Mouse (Mus musculus): Measurements from ENCODE around the gene Gimap3. TPM values are rescaled to one million over a fixed set of nuclear protein-coding genes. Genes with fewer than 3 reads are reported as not detected.

The Gimap3 gene
- 0.19 TPM in 1 of 2 replicates, not detected in the other for polyA plus RNA-seq (2015; fragmentation: Nextera tagmentation; extraction: Ambion mirVana)

- Histone ChIP-seq H3K27me3 (ENCODE audit: insufficient read depth, low read length) (no peaks in the 10 kb centered on the region), H3K4me3 (ENCODE audit: low read length) (no peak within 1 kb of the TSS), H3K36me3 (ENCODE audit: insufficient read depth, low read length) (no peaks in the 10 kb centered on the region), H3K9me3 (ENCODE audit: low read length) (no peaks in the 10 kb centered on the region), H3K9ac (replicated peaks; ENCODE audit: low read length) (no peak within 1 kb of the TSS), H3K27ac (ENCODE audit: low read length) (no peak within 1 kb of the TSS), H3K4me1 (ENCODE audit: insufficient read depth, low read length) (no peaks in the 10 kb centered on the region), H3K4me2 (replicated peaks; ENCODE audit: low read depth, low read length) (no peak within 1 kb of the TSS)
- ATAC-seq (ENCODE audit: low FRiP score, low TSS enrichment) = no peak
- WGBS = 83% methylated on average over 3 of the region's 3 CpGs
These were observed at the start of gene Gimap3 for GRCm38 (mm10) chr6:48770696-48771095. Gimap3 (minus strand) TSS chr6:48770851.

GRCm38 (mm10) chr6:48817815-48818214 is 47.2 kb upstream of the Gimap3 start:
- no peak overlapping the region for H3K27ac ChIP-seq (ENCODE audit: low read length)
- H3K27me3 ChIP-seq (ENCODE audit: insufficient read depth, low read length) = no peaks in the 10 kb centered on the region
- no peak overlapping the region for H3K4me3 ChIP-seq (ENCODE audit: low read length)
- no peaks in the 10 kb centered on the region for H3K36me3 ChIP-seq (ENCODE audit: insufficient read depth, low read length)
- WGBS = 6% methylated on average over 6 of the region's 6 CpGs
- H3K9me3 ChIP-seq (ENCODE audit: low read length) = 0 out of 2 replicates have a peak, but pooled peaks cover 3% of the 10 kb centered on the region
- no peak for ATAC-seq (ENCODE audit: low FRiP score, low TSS enrichment)
- H3K9ac ChIP-seq (replicated peaks; ENCODE audit: low read length) = no peak overlapping the region
- no peaks in the 10 kb centered on the region for H3K4me1 ChIP-seq (ENCODE audit: insufficient read depth, low read length)
- H3K4me2 ChIP-seq (replicated peaks; ENCODE audit: low read depth, low read length) = no peak overlapping the region

- Histone ChIP-seq H3K4me1 (ENCODE audit: insufficient read depth, low read length) (no peaks in the 10 kb centered on the region), H3K27ac (ENCODE audit: low read length) (no peak overlapping the region), H3K4me3 (ENCODE audit: low read length) (no peak overlapping the region), H3K4me2 (replicated peaks; ENCODE audit: low read depth, low read length) (no peak overlapping the region), H3K36me3 (ENCODE audit: insufficient read depth, low read length) (no peaks in the 10 kb centered on the region), H3K9me3 (ENCODE audit: low read length) (0 out of 2 replicates have a peak, but pooled peaks cover 3% of the 10 kb centered on the region), H3K9ac (replicated peaks; ENCODE audit: low read length) (no peak overlapping the region), H3K27me3 (ENCODE audit: insufficient read depth, low read length) (no peaks in the 10 kb centered on the region)
- ATAC-seq (ENCODE audit: low FRiP score, low TSS enrichment) = no peak
These were observed 44.4 kb upstream of the Gimap3 start for GRCm38 (mm10) chr6:48815013-48815412.

GRCm38 (mm10) chr6:48809494-48810219 is 39.0 kb upstream of the Gimap3 start:
- ATAC-seq (ENCODE audit: low FRiP score, low TSS enrichment) = no peak
- no peak overlapping the region for H3K4me3 ChIP-seq (ENCODE audit: low read length)
- no peak overlapping the region for H3K27ac ChIP-seq (ENCODE audit: low read length)
- no peak overlapping the region for H3K9ac ChIP-seq (replicated peaks; ENCODE audit: low read length)
- H3K4me2 ChIP-seq (replicated peaks; ENCODE audit: low read depth, low read length) = no peak overlapping the region
- H3K9me3 ChIP-seq (ENCODE audit: low read length) = peaks cover 5% of the 10 kb centered on the region; the same call in 1 of the 2 replicates
- H3K36me3 ChIP-seq (ENCODE audit: insufficient read depth, low read length) = no peaks in the 10 kb centered on the region
- 78% methylated on average over 3 of the region's 3 CpGs for WGBS
- H3K27me3 ChIP-seq (ENCODE audit: insufficient read depth, low read length) = no peaks in the 10 kb centered on the region
- no peaks in the 10 kb centered on the region for H3K4me1 ChIP-seq (ENCODE audit: insufficient read depth, low read length)

- H3K27ac ChIP-seq (ENCODE audit: low read length) = no peak overlapping the region
- no peaks in the 10 kb centered on the region for H3K36me3 ChIP-seq (ENCODE audit: insufficient read depth, low read length)
- WGBS = 90% methylated on average over 3 of the region's 3 CpGs
- H3K4me1 ChIP-seq (ENCODE audit: insufficient read depth, low read length) = no peaks in the 10 kb centered on the region
- no peaks in the 10 kb centered on the region for H3K27me3 ChIP-seq (ENCODE audit: insufficient read depth, low read length)
- no peak for ATAC-seq (ENCODE audit: low FRiP score, low TSS enrichment)
- no peak overlapping the region for H3K9ac ChIP-seq (replicated peaks; ENCODE audit: low read length)
- peaks cover 5% of the 10 kb centered on the region; the same call in 1 of the 2 replicates for H3K9me3 ChIP-seq (ENCODE audit: low read length)
- H3K4me3 ChIP-seq (ENCODE audit: low read length) = no peak overlapping the region
- H3K4me2 ChIP-seq (replicated peaks; ENCODE audit: low read depth, low read length) = no peak overlapping the region
These were observed 36.1 kb upstream of the Gimap3 start for GRCm38 (mm10) chr6:48806746-48807145.

- H3K4me2 ChIP-seq (replicated peaks; ENCODE audit: low read depth, low read length) = no peak overlapping the region
- H3K4me3 ChIP-seq (ENCODE audit: low read length) = no peak overlapping the region
- no peak for ATAC-seq (ENCODE audit: low FRiP score, low TSS enrichment)
- peaks cover 5% of the 10 kb centered on the region; the same call in 1 of the 2 replicates for H3K9me3 ChIP-seq (ENCODE audit: low read length)
- H3K4me1 ChIP-seq (ENCODE audit: insufficient read depth, low read length) = no peaks in the 10 kb centered on the region
- H3K27ac ChIP-seq (ENCODE audit: low read length) = no peak overlapping the region
- H3K27me3 ChIP-seq (ENCODE audit: insufficient read depth, low read length) = no peaks in the 10 kb centered on the region
- no peak overlapping the region for H3K9ac ChIP-seq (replicated peaks; ENCODE audit: low read length)
- H3K36me3 ChIP-seq (ENCODE audit: insufficient read depth, low read length) = no peaks in the 10 kb centered on the region
- WGBS = 81% methylated on average over 5 of the region's 5 CpGs
These were observed 33.7 kb upstream of the Gimap3 start for GRCm38 (mm10) chr6:48804346-48804745.

GRCm38 (mm10) chr6:48803406-48804051 is 32.9 kb upstream of the Gimap3 start:
- no peaks in the 10 kb centered on the region for H3K27me3 ChIP-seq (ENCODE audit: insufficient read depth, low read length)

GRCm38 (mm10) chr6:48801897-48802296 is 31.2 kb upstream of the Gimap3 start:
- no peaks in the 10 kb centered on the region for H3K4me1 ChIP-seq (ENCODE audit: insufficient read depth, low read length)
- 76% methylated on average over 1 of the region's 1 CpGs for WGBS
- peaks cover 5% of the 10 kb centered on the region; the same call in 1 of the 2 replicates for H3K9me3 ChIP-seq (ENCODE audit: low read length)
- H3K36me3 ChIP-seq (ENCODE audit: insufficient read depth, low read length) = no peaks in the 10 kb centered on the region
- ATAC-seq (ENCODE audit: low FRiP score, low TSS enrichment) = no peak
- H3K4me3 ChIP-seq (ENCODE audit: low read length) = no peak overlapping the region
- no peak overlapping the region for H3K27ac ChIP-seq (ENCODE audit: low read length)
- H3K9ac ChIP-seq (replicated peaks; ENCODE audit: low read length) = no peak overlapping the region
- H3K4me2 ChIP-seq (replicated peaks; ENCODE audit: low read depth, low read length) = no peak overlapping the region
- H3K27me3 ChIP-seq (ENCODE audit: insufficient read depth, low read length) = no peaks in the 10 kb centered on the region

More at GRCm38 (mm10) chr6:48803406-48804051, 32.9 kb upstream of the Gimap3 start:
- Histone ChIP-seq H3K27ac (ENCODE audit: low read length) (no peak overlapping the region), H3K36me3 (ENCODE audit: insufficient read depth, low read length) (no peaks in the 10 kb centered on the region), H3K4me2 (replicated peaks; ENCODE audit: low read depth, low read length) (no peak overlapping the region), H3K9ac (replicated peaks; ENCODE audit: low read length) (no peak overlapping the region), H3K9me3 (ENCODE audit: low read length) (peaks cover 5% of the 10 kb centered on the region; the same call in 1 of the 2 replicates), H3K4me3 (ENCODE audit: low read length) (no peak overlapping the region), H3K4me1 (ENCODE audit: insufficient read depth, low read length) (no peaks in the 10 kb centered on the region)
- ATAC-seq (ENCODE audit: low FRiP score, low TSS enrichment) = no peak

GRCm38 (mm10) chr6:48787867-48788266 is 17.2 kb upstream of the Gimap3 start:
- H3K9ac ChIP-seq (replicated peaks; ENCODE audit: low read length) = no peak overlapping the region
- ATAC-seq (ENCODE audit: low FRiP score, low TSS enrichment) = no peak
- WGBS = 76% methylated on average over 2 of the region's 2 CpGs
- H3K4me1 ChIP-seq (ENCODE audit: insufficient read depth, low read length) = no peaks in the 10 kb centered on the region
- H3K27ac ChIP-seq (ENCODE audit: low read length) = no peak overlapping the region
- no peak overlapping the region for H3K4me2 ChIP-seq (replicated peaks; ENCODE audit: low read depth, low read length)
- H3K9me3 ChIP-seq (ENCODE audit: low read length) = no peaks in the 10 kb centered on the region
- H3K27me3 ChIP-seq (ENCODE audit: insufficient read depth, low read length) = no peaks in the 10 kb centered on the region
- H3K4me3 ChIP-seq (ENCODE audit: low read length) = no peak overlapping the region
- H3K36me3 ChIP-seq (ENCODE audit: insufficient read depth, low read length) = no peaks in the 10 kb centered on the region

- Histone ChIP-seq H3K27ac (ENCODE audit: low read length) (no peak overlapping the region), H3K4me3 (ENCODE audit: low read length) (no peak overlapping the region), H3K9me3 (ENCODE audit: low read length) (no peaks in the 10 kb centered on the region), H3K4me1 (ENCODE audit: insufficient read depth, low read length) (no peaks in the 10 kb centered on the region), H3K36me3 (ENCODE audit: insufficient read depth, low read length) (no peaks in the 10 kb centered on the region), H3K4me2 (replicated peaks; ENCODE audit: low read depth, low read length) (no peak overlapping the region), H3K27me3 (ENCODE audit: insufficient read depth, low read length) (no peaks in the 10 kb centered on the region), H3K9ac (replicated peaks; ENCODE audit: low read length) (no peak overlapping the region)
- 80% methylated on average over 2 of the region's 2 CpGs for WGBS
- ATAC-seq (ENCODE audit: low FRiP score, low TSS enrichment) = no peak
These were observed 14.9 kb upstream of the Gimap3 start for GRCm38 (mm10) chr6:48785601-48786000.
